ENCODE assay signal across 7 mouse cellular contexts in the genomic region with DNA sequence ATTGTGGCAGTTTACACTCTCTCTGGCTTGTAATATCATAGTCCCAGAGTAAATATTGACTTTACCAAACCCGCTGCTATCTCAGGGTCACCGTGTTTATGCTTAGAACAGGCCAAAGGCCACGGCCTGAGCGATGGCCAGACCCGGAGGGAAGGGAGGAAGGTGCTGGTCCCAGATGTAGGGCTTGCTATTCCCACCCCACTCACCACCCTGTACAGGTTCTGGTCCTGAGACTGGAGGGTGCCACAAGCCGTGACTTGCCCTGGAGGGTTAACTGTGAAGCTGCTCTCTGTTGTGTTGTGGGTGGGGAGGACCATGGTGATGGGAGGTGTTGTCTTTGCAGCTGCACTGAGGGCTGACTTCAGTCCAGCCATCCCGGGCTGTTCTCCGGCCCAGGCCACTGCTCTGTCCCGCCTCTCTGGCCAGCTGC. TPM values are rescaled to one million over a fixed set of nuclear protein-coding genes. Genes with fewer than 3 reads are reported as not detected.
DNase-seq lines count a peak whose midpoint lies in the region; ATAC-seq and TF ChIP-seq lines count a peak whose summit lies in the region.

No protein-coding gene starts in this region.

- no peak for TF ChIP-seq EP300 in lung, postnatal 0 days (IDR thresholded peaks at IDR 0.05)

- no peak for ATAC-seq in lung, postnatal 0 days
- ATAC-seq in hindbrain, embryonic 15.5 days (ENCODE audit: low FRiP score, low read depth), result no peak
- no peak for ATAC-seq in erythroid progenitor cell, adult 5-6 weeks (replicated peaks; ENCODE audit: low FRiP score, poor library complexity, severe bottlenecking)

- peaks cover 13% of the 10 kb centered on the region; the same call in 1 of the 2 replicates for H3K4me1 ChIP-seq in lung, postnatal 0 days (ENCODE audit: insufficient read depth, low read depth, low read length)
- H3K4me1 ChIP-seq in embryonic fibroblast, embryonic 13.5 days (ENCODE audit: control insufficient read depth, insufficient read depth, low read length), result peaks cover 20% of the 10 kb centered on the region
- peaks cover 20% of the 10 kb centered on the region for H3K4me1 ChIP-seq in hindbrain, embryonic 15.5 days (replicated peaks)
- H3K4me1 ChIP-seq in small intestine, adult 2 months (ENCODE audit: control insufficient read depth, insufficient read depth, insufficient read length, low read length), result peaks cover 19% of the 10 kb centered on the region

- TF ChIP-seq CTCF in lung, postnatal 0 days (IDR thresholded peaks at IDR 0.05), result no peak
- TF ChIP-seq CTCF in embryonic fibroblast, embryonic 13.5 days (IDR thresholded peaks at IDR 0.05; ENCODE audit: borderline replicate concordance, insufficient read depth, low read length), result no peak
- TF ChIP-seq CTCF in small intestine, adult 2 months (IDR thresholded peaks at IDR 0.05; ENCODE audit: extremely low read depth, insufficient read length, insufficient replicate concordance, low read depth, low read length), result no peak

- no peaks in the 10 kb centered on the region for H3K36me3 ChIP-seq in lung, postnatal 0 days (ENCODE audit: insufficient read depth, low read length)
- no peaks in the 10 kb centered on the region for H3K36me3 ChIP-seq in hindbrain, embryonic 15.5 days
- H3K36me3 ChIP-seq in small intestine, adult 2 months (ENCODE audit: control insufficient read depth, insufficient read depth, low read length), result peaks cover 2% of the 10 kb centered on the region; the same call in 1 of the 2 replicates

- H3K4me3 ChIP-seq in lung, postnatal 0 days (ENCODE audit: low read depth, low read length), result no peak overlapping the region
- peak overlapping the region; percentile 84 for H3K4me3 ChIP-seq in embryonic fibroblast, embryonic 13.5 days (ENCODE audit: insufficient read depth, low read length)
- no peak overlapping the region for H3K4me3 ChIP-seq in hindbrain, embryonic 15.5 days
- H3K4me3 ChIP-seq in small intestine, adult 2 months (ENCODE audit: low read depth, low read length), result peak overlapping the region; percentile 54

- WGBS in lung, postnatal 0 days, result 52% methylated on average over 9 of the region's 9 CpGs
- WGBS in hindbrain, embryonic 15.5 days, result 62% methylated on average over 8 of the region's 9 CpGs
- WGBS in small intestine, adult 2 months, result 20% methylated on average over 9 of the region's 9 CpGs

- H3K9ac ChIP-seq in lung, postnatal 0 days (replicated peaks; ENCODE audit: low read depth), result no peak overlapping the region
- H3K9ac ChIP-seq in hindbrain, embryonic 15.5 days, result no peak overlapping the region

- no peak for DNase-seq in lung, postnatal 0 days (ENCODE audit: low spot score)
- no peak for DNase-seq in lung, postnatal 14 days
- no peak for DNase-seq in left cerebral cortex, adult 11 months (ENCODE audit: low spot score)

- H3K27me3 ChIP-seq in lung, postnatal 0 days (replicated peaks; ENCODE audit: insufficient read depth, low read length), result peaks cover 24% of the 10 kb centered on the region
- H3K27me3 ChIP-seq in hindbrain, embryonic 15.5 days, result peaks cover 42% of the 10 kb centered on the region
- no peaks in the 10 kb centered on the region for H3K27me3 ChIP-seq in small intestine, adult 2 months (ENCODE audit: control insufficient read depth, insufficient read depth, low read length)

- peak; percentile 35; the same call in 1 of the 2 replicates for TF ChIP-seq POLR2A in embryonic fibroblast, embryonic 13.5 days (IDR thresholded peaks at IDR 0.05; ENCODE audit: low read depth, low read length)
- TF ChIP-seq POLR2A in small intestine, adult 2 months (IDR thresholded peaks at IDR 0.05; ENCODE audit: low read depth, low read length), result no peak

- H3K9me3 ChIP-seq in lung, postnatal 0 days (ENCODE audit: low read length), result no peaks in the 10 kb centered on the region
- no peaks in the 10 kb centered on the region for H3K9me3 ChIP-seq in hindbrain, embryonic 15.5 days

- H3K27ac ChIP-seq in lung, postnatal 0 days (ENCODE audit: low read length), result no peak overlapping the region
- peak overlapping the region; percentile 82 for H3K27ac ChIP-seq in embryonic fibroblast, embryonic 13.5 days (ENCODE audit: insufficient read depth, low read length)
- no peak overlapping the region for H3K27ac ChIP-seq in hindbrain, embryonic 15.5 days (replicated peaks)
- H3K27ac ChIP-seq in small intestine, adult 2 months (ENCODE audit: insufficient read depth, low read depth, low read length), result peak overlapping the region; percentile 67

- H3K4me2 ChIP-seq in lung, postnatal 0 days (replicated peaks; ENCODE audit: low read depth, low read length), result peak overlapping the region; percentile 91
- peak overlapping the region; percentile 5; the same call in 1 of the 2 replicates for H3K4me2 ChIP-seq in hindbrain, embryonic 15.5 days

RNA-seq across cellular contexts. Expression of gene Plekhg3, which starts 4.8 kb away (rescaled TPM):
- 2.1 and 2.9 TPM in 2 replicates for polyA plus RNA-seq in lung, postnatal 0 days (2015; fragmentation: Nextera tagmentation; extraction: Ambion mirVana)
- 21.8 and 25.1 TPM in 2 replicates for polyA plus RNA-seq in embryonic fibroblast, embryonic 13.5 days (2011; ENCODE audit: insufficient read length, low read depth, missing spikeins)
- 2.1 and 2.3 TPM in 2 replicates for polyA plus RNA-seq in hindbrain, embryonic 15.5 days (2015; fragmentation: Nextera tagmentation; extraction: Ambion mirVana)
- polyA plus RNA-seq in small intestine, adult 2 months (2012; rRNA removed), result 12.3 and 16.9 TPM in 2 replicates
- total RNA-seq in erythroid progenitor cell, adult 5-6 weeks (2015; ENCODE audit: low replicate concordance), result 1.8 and 4.6 TPM in 2 replicates
- 2.4 and 3.4 TPM in 2 replicates for total RNA-seq in erythroid progenitor cell, adult 5-6 weeks (2017; ENCODE audit: low replicate concordance)

Comparison
In these comparisons a context has a peak if more than half of its experiments do, and no peak if none do; other contexts are left out.
1. H3K27ac ChIP-seq: peak in embryonic fibroblast, embryonic 13.5 days (single experiment) and small intestine, adult 2 months (single experiment); none in lung, postnatal 0 days (single experiment) and hindbrain, embryonic 15.5 days (single experiment).
2. H3K4me3 ChIP-seq: peak in embryonic fibroblast, embryonic 13.5 days (single experiment) and small intestine, adult 2 months (single experiment); none in lung, postnatal 0 days (single experiment) and hindbrain, embryonic 15.5 days (single experiment).